Mouse (Mus musculus): ENCODE results near the gene Dhrs3.

GRCm38 (mm10) chr4:144951859-144952258 lies 59.2 kb downstream of the Dhrs3 start:
- no peak for TF ChIP-seq CTCF (IDR thresholded peaks at IDR 0.05; ENCODE audit: control insufficient read depth, insufficient read depth, low read length)
- no peak for TF ChIP-seq POLR2A (IDR thresholded peaks at IDR 0.05; ENCODE audit: borderline replicate concordance, control insufficient read depth, low read depth, low read length)

Measured in bone marrow, adult 2 months (tissue).